Mouse (Mus musculus) ES-E14 (cell line): Measurements from ENCODE around the gene Calm2. TPM values are rescaled to one million over a fixed set of nuclear protein-coding genes. Genes with fewer than 3 reads are reported as not detected.

Experiments used
- DNase-seq: peaks from one replicate; pipeline ENCODE4 v3.0.0-alpha.2; 2013; ENCODE audit warnings: low read depth, low spot score
- H3K27ac ChIP-seq: 2 replicates; pipeline ENCODE4 v1.5.1; 2012; ENCODE audit warnings: low read depth, mild to moderate bottlenecking, low read length, moderate library complexity, mixed read lengths; ENCODE audit not compliant: poor library complexity, insufficient read depth, severe bottlenecking
- H3K36me3 ChIP-seq: 2 replicates; pipeline ENCODE4 v1.6.1; 2012; ENCODE audit warnings: mild to moderate bottlenecking, low read length, moderate library complexity, mixed read lengths; ENCODE audit not compliant: control insufficient read depth, poor library complexity, insufficient read depth, severe bottlenecking
- H3K4me1 ChIP-seq, 2 experiments: fragments of 150-350 bp in 1 of 2; sonication (generic) in 1 of 2; 2 replicates each; pipeline ENCODE4 v1.6.1; 2012; ENCODE audit warnings: low read length in 2 of 2, mild to moderate bottlenecking in 1 of 2, mixed read lengths in 1 of 2; ENCODE audit not compliant: control insufficient read depth in 2 of 2, insufficient read depth in 2 of 2, poor library complexity in 1 of 2
- H3K4me3 ChIP-seq, 2 experiments: fragments of 150-350 bp in 1 of 2; sonication (generic) in 1 of 2; 2 replicates each; pipeline ENCODE4 v1.5.1; 2012; ENCODE audit warnings: low read length in 2 of 2, low read depth in 1 of 2, mild to moderate bottlenecking in 1 of 2, mixed read lengths in 1 of 2; ENCODE audit not compliant: insufficient read depth in 1 of 2, poor library complexity in 1 of 2, severe bottlenecking in 1 of 2
- H3K9ac ChIP-seq: 2 replicates; pipeline ENCODE4 v1.6.1; 2012; ENCODE audit warnings: low read depth, mild to moderate bottlenecking, low read length, mixed read lengths; ENCODE audit not compliant: poor library complexity, insufficient read depth, severe bottlenecking
- H3K9me3 ChIP-seq: fragments of 150-350 bp; sonication (generic); 2 replicates; pipeline ENCODE4 v1.6.1; 2012; ENCODE audit warnings: low read depth, mild to moderate bottlenecking, low read length; ENCODE audit not compliant: control insufficient read depth, insufficient read depth
- CHD2 ChIP-seq: IDR thresholded peaks from 2 replicates; pipeline ENCODE4 v1.6.1; 2014; ENCODE audit warnings: mild to moderate bottlenecking, low read depth, low read length, inconsistent platforms
- HCFC1 ChIP-seq: IDR thresholded peaks from 2 replicates; pipeline ENCODE4 v1.6.1; 2012; ENCODE audit warnings: low read length, inconsistent platforms, borderline replicate concordance; ENCODE audit not compliant: insufficient read depth
- MAFK ChIP-seq: IDR thresholded peaks from 2 replicates; pipeline ENCODE4 v1.6.1; 2014; ENCODE audit warnings: mild to moderate bottlenecking, low read depth, low read length, inconsistent platforms; ENCODE audit not compliant: insufficient read depth
- ZC3H11A ChIP-seq: IDR thresholded peaks from 2 replicates; pipeline ENCODE4 v1.6.1; 2012; ENCODE audit warnings: low read depth, mild to moderate bottlenecking, inconsistent platforms, low read length, borderline replicate concordance
- ZNF384 ChIP-seq: IDR thresholded peaks from 2 replicates; pipeline ENCODE4 v1.6.1; 2012; ENCODE audit warnings: low read depth, low read length, inconsistent platforms
- in situ Hi-C, 2 experiments: fragments of 600-800 bp; cut with MboI; formaldehyde crosslinking; loops; one replicate each; pipeline ENCODE4 v1.15.1; 2025; ENCODE audit warnings: low sequenced_read_pairs in 2 of 2, inconsistent platforms in 1 of 2; ENCODE audit not compliant: unreplicated experiment in 2 of 2
- total RNA-seq: library from RNA; depleted of rRNA; stranded (reverse); fragments of 300-350 nt; gene quantifications from 2 replicates; pipeline ENCODE4 v1.2.3, GENCODE M21; 2012

Gene Calm2
- total RNA-seq, 1 experiment, result 358 TPM

DNA sequence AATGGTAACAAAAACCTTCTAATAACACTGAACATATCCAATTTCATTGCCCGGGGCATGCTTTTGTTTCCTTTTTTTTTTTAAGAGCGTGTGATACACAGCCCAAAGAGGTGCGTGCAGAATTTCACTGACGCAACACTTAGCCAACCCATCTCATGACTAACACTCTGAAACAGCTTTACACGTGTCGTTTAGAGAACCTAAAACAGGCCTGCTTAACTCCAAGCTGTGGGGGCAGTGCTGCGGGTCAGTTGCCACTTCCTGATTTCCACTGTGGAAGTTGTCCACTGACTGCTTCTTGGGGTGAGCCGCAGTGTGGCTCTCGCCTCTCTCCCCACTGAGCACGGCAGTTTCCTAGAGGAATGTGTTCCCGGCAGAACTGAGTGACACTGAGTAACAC lies 41.2 kb downstream of the Calm2 start:
- H3K4me1 ChIP-seq, result peaks cover 0 to 6% of the 10 kb centered on the region in 2 experiments; a peak in 1 of 4 replicates

DNA sequence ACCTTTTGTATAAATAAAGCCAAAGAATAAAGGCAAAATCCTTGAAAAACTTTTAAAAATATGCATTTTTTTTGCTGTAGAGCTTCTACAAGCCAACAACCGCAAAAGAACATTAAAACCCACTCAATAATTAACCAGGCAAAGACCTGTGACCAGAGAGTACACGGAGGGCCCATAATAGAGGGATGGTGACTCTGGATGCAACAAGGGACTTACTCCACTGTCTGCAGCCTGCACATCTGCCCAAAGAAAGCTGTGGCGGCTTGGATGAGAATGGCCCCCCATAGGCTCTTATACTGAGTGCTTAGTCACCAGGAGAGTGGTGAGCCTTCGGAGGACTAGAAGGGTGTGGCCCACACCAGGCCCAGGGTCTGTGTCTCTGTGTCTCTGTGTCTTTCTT lies 43.3 kb downstream of the Calm2 start:
- Histone ChIP-seq H3K9ac (no peak overlapping the region), H3K36me3 (no peaks in the 10 kb centered on the region), H3K27ac (no peak overlapping the region), H3K4me1 (peaks cover 0 to 6% of the 10 kb centered on the region in 2 experiments; a peak in 1 of 4 replicates), H3K9me3 (no peaks in the 10 kb centered on the region), H3K4me3 (no peak overlapping the region)
- in situ Hi-C loops, result no loop called here
- no peak for TF ChIP-seq MAFK
- TF ChIP-seq ZNF384, result no peak
- no peak for TF ChIP-seq ZC3H11A
- TF ChIP-seq HCFC1, result no peak
- no peak for TF ChIP-seq CHD2
- no peak for DNase-seq

More for the DNA sequence above, 41.2 kb downstream of the Calm2 start:
- Histone ChIP-seq H3K4me3 (no peak overlapping the region), H3K27ac (no peak overlapping the region), H3K9me3 (no peaks in the 10 kb centered on the region), H3K9ac (no peak overlapping the region), H3K36me3 (no peaks in the 10 kb centered on the region)
- TF ChIP-seq MAFK, result no peak
- no peak for TF ChIP-seq ZNF384
- TF ChIP-seq CHD2, result no peak
- no peak for TF ChIP-seq HCFC1
- TF ChIP-seq ZC3H11A, result no peak
- DNase-seq, result no peak
- in situ Hi-C loops, result no loop called here

DNA sequence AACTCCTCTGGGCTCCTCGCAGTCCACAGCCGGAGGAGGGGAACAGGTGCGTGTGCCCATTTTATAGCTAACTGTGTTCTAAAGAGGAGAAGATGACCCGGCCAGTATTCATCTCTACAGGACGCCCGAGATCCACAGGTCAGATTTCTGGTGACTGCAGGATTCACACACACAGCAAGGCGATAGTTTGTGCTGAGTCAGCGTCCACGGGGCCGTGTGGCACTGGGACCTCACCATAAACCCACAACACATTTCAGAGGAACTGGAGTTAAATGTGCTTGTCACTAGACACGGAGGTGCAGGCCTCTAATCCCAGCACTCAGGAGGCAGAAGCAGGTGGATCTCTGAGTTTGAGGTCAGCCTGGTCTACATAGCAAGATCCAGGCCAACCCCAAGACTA lies 44.3 kb downstream of the Calm2 start:
- Histone ChIP-seq H3K9me3 (no peaks in the 10 kb centered on the region), H3K4me3 (no peak overlapping the region), H3K36me3 (no peaks in the 10 kb centered on the region), H3K4me1 (peaks cover 0 to 6% of the 10 kb centered on the region in 2 experiments; a peak in 1 of 4 replicates), H3K9ac (no peak overlapping the region), H3K27ac (no peak overlapping the region)
- DNase-seq, result no peak
- TF ChIP-seq MAFK (0 out of 2 replicates have a peak, but pooled peaks have one; percentile 50), CHD2 (no peak)
- in situ Hi-C loops, result no loop called here

DNA sequence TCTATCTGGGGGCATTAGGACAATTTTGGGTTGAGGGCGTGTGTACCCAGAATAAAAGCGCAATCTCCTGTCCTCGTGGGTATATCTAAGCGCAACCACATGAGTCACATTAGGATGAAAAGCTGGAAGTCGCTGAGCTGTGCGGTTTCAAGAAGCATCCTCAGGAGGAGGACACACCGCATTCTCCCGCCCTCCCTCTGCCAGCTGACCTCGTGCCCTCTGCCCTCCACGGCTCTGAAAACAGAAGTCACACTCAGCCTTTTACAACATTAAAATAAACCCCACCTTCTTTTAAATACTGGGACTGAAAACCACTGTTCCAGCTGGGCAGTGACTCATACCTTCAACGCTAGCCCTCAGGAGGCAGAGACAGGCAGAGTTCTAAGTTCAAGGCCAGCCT lies 49.6 kb downstream of the Calm2 start:
- H3K9ac ChIP-seq, result no peak overlapping the region
- 0 out of 4 replicates have a peak, but pooled peaks cover 0 to 4% of the 10 kb centered on the region in 2 experiments for H3K4me1 ChIP-seq
- in situ Hi-C loops, result no loop called here
- no peaks in the 10 kb centered on the region for H3K9me3 ChIP-seq
- no peak overlapping the region for H3K27ac ChIP-seq
- no peak overlapping the region for H3K4me3 ChIP-seq
- H3K36me3 ChIP-seq, result no peaks in the 10 kb centered on the region
- TF ChIP-seq MAFK (no peak), ZC3H11A (no peak), CHD2 (no peak), HCFC1 (no peak), ZNF384 (no peak)
- no peak for DNase-seq

DNA sequence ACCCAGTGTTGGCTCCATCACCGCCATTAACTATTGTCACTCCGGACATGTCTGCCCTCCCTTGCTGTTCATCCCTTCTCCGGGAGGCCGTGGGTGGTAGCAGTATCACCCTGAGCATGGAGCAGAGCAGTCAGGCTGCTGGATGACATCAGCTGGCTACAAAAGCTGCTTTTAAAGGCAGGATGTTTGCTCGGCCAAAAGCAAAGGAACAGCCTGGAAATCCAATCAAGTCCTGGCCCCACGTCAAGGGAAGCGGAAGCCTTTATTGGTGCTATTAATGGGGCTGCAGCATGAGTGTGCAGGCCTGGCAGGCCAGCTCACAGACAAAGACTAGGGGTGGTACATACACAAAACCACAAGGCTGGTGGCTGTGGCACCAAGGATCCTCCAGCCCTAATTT lies 55.5 kb downstream of the Calm2 start:
- no peak for DNase-seq
- Histone ChIP-seq H3K4me1 (0 out of 4 replicates have a peak, but pooled peaks cover 0 to 4% of the 10 kb centered on the region in 2 experiments), H3K27ac (no peak overlapping the region), H3K9me3 (no peaks in the 10 kb centered on the region), H3K9ac (no peak overlapping the region), H3K4me3 (no peak overlapping the region), H3K36me3 (no peaks in the 10 kb centered on the region)
- no peak for TF ChIP-seq MAFK
- no peak for TF ChIP-seq CHD2
- TF ChIP-seq ZNF384, result no peak
- TF ChIP-seq HCFC1, result no peak
- no peak for TF ChIP-seq ZC3H11A
- in situ Hi-C loops, result no loop called here
